Mouse (Mus musculus): ENCODE data around the gene Yju2. TPM values are rescaled to one million over a fixed set of nuclear protein-coding genes. Genes with fewer than 3 reads are reported as not detected.
A peak's percentile ranks its signal among the peaks of the same experiment; 100 is the strongest.

Yju2 gene
- polyA plus RNA-seq, 1 experiment from 2014 or later = 24.5 TPM

- H3K36me3 ChIP-seq (replicated peaks) = no peaks in the 10 kb centered on the region; the same call in 1 of the 2 replicates
- WGBS = 84% methylated on average over 14 of the region's 14 CpGs
Measured at GRCm38 (mm10) chr17:55963171-55963570, 4.3 kb downstream of the Yju2 start.

DNA sequence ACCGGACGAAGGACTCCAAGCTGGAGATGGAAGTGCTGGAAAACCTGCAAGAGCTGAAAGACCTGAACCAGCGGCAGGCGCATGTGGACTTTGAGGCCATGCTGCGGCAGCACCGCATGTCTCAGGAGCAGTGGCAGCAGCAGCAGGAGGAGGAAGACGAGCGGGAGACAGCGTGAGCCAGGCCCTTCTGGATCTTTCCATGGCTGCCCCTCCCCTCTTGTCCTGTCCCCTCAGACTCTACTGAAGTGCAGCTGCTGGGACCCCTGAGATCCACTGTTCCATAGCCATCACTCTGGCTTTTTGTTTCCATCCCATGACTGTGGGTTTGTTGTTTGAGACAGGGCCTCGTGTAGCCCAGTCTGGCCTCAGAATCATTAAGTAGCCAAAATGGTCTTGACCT is 5.6 kb downstream of the Yju2 start:
- no peak for ATAC-seq (replicated peaks)
- Histone ChIP-seq H3K36me3 (replicated peaks) (no peaks in the 10 kb centered on the region; the same call in 1 of the 2 replicates), H3K27ac (no peak overlapping the region), H3K9ac (no peak overlapping the region), H3K4me1 (peaks cover 28% of the 10 kb centered on the region), H3K4me2 (no peak overlapping the region), H3K9me3 (no peaks in the 10 kb centered on the region), H3K27me3 (replicated peaks) (no peaks in the 10 kb centered on the region), H3K4me3 (no peak overlapping the region)
- WGBS = 94% methylated on average over 10 of the region's 10 CpGs

More at GRCm38 (mm10) chr17:55963171-55963570, 4.3 kb downstream of the Yju2 start:
- no peak for ATAC-seq (replicated peaks)
- Histone ChIP-seq H3K4me1 (peaks cover 22% of the 10 kb centered on the region), H3K27ac (no peak overlapping the region), H3K9ac (no peak overlapping the region), H3K9me3 (no peaks in the 10 kb centered on the region), H3K27me3 (replicated peaks) (no peaks in the 10 kb centered on the region), H3K4me3 (no peak overlapping the region), H3K4me2 (no peak overlapping the region)

GRCm38 (mm10) chr17:55964996-55965395 is 6.1 kb downstream of the Yju2 start:
- H3K9ac ChIP-seq = no peak overlapping the region
- peaks cover 28% of the 10 kb centered on the region for H3K4me1 ChIP-seq
- no peak overlapping the region for H3K27ac ChIP-seq
- H3K36me3 ChIP-seq (replicated peaks) = no peaks in the 10 kb centered on the region; the same call in 1 of the 2 replicates
- no peaks in the 10 kb centered on the region for H3K9me3 ChIP-seq
- 86% methylated on average over 9 of the region's 9 CpGs for WGBS
- no peak for ATAC-seq (replicated peaks)
- no peaks in the 10 kb centered on the region for H3K27me3 ChIP-seq (replicated peaks)
- no peak overlapping the region for H3K4me2 ChIP-seq
- H3K4me3 ChIP-seq = no peak overlapping the region

- no peak overlapping the region for H3K27ac ChIP-seq
- H3K27me3 ChIP-seq (replicated peaks) = no peaks in the 10 kb centered on the region
- H3K36me3 ChIP-seq (replicated peaks) = no peaks in the 10 kb centered on the region; the same call in 1 of the 2 replicates
- no peak overlapping the region for H3K9ac ChIP-seq
- no peaks in the 10 kb centered on the region for H3K9me3 ChIP-seq
- H3K4me3 ChIP-seq = no peak overlapping the region
- no peak overlapping the region for H3K4me2 ChIP-seq
- no peak for ATAC-seq (replicated peaks)
- 93% methylated on average over 4 of the region's 4 CpGs for WGBS
- peaks cover 40% of the 10 kb centered on the region for H3K4me1 ChIP-seq
Measured at GRCm38 (mm10) chr17:55967186-55967585, 8.3 kb downstream of the Yju2 start.

DNA sequence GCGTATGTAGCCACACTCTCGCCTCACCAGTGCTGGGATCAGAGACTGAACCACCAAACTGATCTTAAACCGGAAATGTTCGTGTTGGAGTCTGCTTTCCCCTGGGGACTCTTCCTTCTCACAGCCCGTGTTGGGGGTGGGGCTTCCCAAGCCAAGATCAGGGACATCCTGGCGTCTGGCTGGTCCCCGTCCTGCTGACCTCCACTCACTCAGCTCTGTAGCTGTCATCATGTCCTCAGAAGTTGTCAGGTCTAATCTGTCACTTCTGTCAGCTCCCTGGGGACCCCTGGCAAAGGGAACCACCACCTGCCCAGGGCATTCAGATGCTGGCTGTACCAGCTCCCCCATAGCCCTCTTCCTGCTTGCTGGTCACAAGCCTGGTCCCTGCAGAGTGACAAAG is 9.3 kb downstream of the Yju2 start:
- H3K27me3 ChIP-seq (replicated peaks) = no peaks in the 10 kb centered on the region
- 43% methylated on average over 7 of the region's 7 CpGs for whole genome bisulfite sequencing
- peak overlapping the region; percentile 89 for H3K27ac ChIP-seq
- H3K36me3 ChIP-seq (replicated peaks) = no peaks in the 10 kb centered on the region; the same call in 1 of the 2 replicates
- no peak for ATAC-seq (replicated peaks)
- H3K9ac ChIP-seq = no peak overlapping the region
- no peak overlapping the region for H3K4me2 ChIP-seq
- H3K4me1 ChIP-seq = peaks cover 47% of the 10 kb centered on the region
- no peak overlapping the region for H3K4me3 ChIP-seq
- no peaks in the 10 kb centered on the region for H3K9me3 ChIP-seq

GRCm38 (mm10) chr17:55969560-55969959 is 10.7 kb downstream of the Yju2 start:
- Histone ChIP-seq H3K36me3 (replicated peaks) (peaks cover 2% of the 10 kb centered on the region; the same call in 1 of the 2 replicates), H3K4me3 (peak overlapping the region; percentile 76), H3K27ac (peak overlapping the region; percentile 89), H3K9me3 (no peaks in the 10 kb centered on the region), H3K9ac (peak overlapping the region; percentile 81; the same call in 1 of the 2 replicates), H3K27me3 (replicated peaks) (no peaks in the 10 kb centered on the region), H3K4me2 (peak overlapping the region; percentile 65), H3K4me1 (peaks cover 47% of the 10 kb centered on the region)
- ATAC-seq (replicated peaks) = peak; percentile 70
- WGBS = 11% methylated on average over 14 of the region's 14 CpGs

DNA sequence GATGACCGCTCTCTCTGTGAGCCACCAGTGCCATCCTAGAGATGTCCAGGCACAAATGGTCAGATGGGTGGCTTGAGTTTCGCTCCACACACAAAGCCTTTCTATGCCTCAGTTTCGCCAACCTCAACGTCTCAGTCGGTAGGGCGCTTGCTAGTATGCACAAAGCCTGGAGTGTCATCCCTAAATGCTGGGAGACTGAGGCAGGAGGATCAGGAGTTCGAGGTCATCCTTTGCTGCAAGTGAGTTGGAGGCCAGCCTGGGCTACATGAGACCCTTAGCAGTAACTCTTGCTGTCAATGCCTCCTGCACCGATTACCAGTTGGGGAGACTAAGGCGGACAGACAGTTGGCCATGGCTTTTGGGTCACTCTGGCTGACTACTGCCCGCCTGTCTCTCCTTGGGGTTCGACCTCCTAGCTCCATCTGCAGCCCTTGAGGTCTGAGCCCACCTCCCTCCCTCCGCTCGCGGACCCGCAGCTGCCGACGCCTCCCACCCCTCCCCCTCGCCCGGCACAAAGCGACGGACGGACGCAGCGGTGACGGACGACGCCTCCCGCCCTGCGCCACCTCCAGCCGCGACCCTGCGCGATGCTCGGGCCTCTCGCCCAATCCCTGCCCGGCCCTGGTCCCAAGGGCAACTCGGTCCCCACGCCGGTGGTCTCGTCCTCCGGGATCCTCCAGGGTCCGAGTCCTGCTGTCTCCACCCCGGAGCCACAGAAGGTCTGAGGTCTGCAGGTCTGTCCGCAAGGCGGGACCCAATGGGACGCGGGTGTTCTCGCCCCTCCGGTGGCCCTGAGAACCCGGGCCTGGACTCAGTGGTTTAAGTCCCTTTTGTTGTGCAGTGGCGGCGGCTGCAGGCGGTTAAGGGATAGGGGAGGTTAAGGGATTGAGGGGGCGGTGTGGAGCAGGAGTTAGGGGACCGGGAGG is 11.3 kb downstream of the Yju2 start, which contains the start of gene Shd:
Gene Shd, plus strand, starts transcription at position 502 of the 926 bp plus-strand sequence.
- 6% methylated on average over 55 of the region's 55 CpGs for WGBS
- Histone ChIP-seq H3K36me3 (replicated peaks) (peaks cover 5% of the 10 kb centered on the region; the same call in 1 of the 2 replicates), H3K9ac (peak within 1 kb of the TSS; percentile 81), H3K4me1 (peaks cover 47% of the 10 kb centered on the region), H3K4me3 (peak within 1 kb of the TSS; percentile 76), H3K4me2 (peak within 1 kb of the TSS; percentile 65), H3K27me3 (replicated peaks) (no peaks in the 10 kb centered on the region), H3K27ac (peak within 1 kb of the TSS; percentile 89), H3K9me3 (no peaks in the 10 kb centered on the region)
- peak; percentile 61 for ATAC-seq (replicated peaks)

GRCm38 (mm10) chr17:55971453-55971852 is 12.6 kb downstream of the Yju2 start:
- Histone ChIP-seq H3K27ac (peak overlapping the region; percentile 89; the same call in 1 of the 2 replicates), H3K27me3 (replicated peaks) (no peaks in the 10 kb centered on the region), H3K9me3 (no peaks in the 10 kb centered on the region), H3K4me1 (peaks cover 53% of the 10 kb centered on the region), H3K9ac (peak overlapping the region; percentile 81), H3K4me2 (peak overlapping the region; percentile 65), H3K4me3 (peak overlapping the region; percentile 76), H3K36me3 (replicated peaks) (peaks cover 5% of the 10 kb centered on the region; the same call in 1 of the 2 replicates)
- WGBS = 19% methylated on average over 22 of the region's 22 CpGs
- ATAC-seq (replicated peaks) = no peak

- H3K4me1 ChIP-seq = peaks cover 27% of the 10 kb centered on the region
- peaks cover 5% of the 10 kb centered on the region; the same call in 1 of the 2 replicates for H3K36me3 ChIP-seq (replicated peaks)
- no peak overlapping the region; the same call in 1 of the 2 replicates for H3K4me2 ChIP-seq
- no peak overlapping the region for H3K4me3 ChIP-seq
- peak overlapping the region; percentile 68 for H3K27ac ChIP-seq
- ATAC-seq (replicated peaks) = peak; percentile 73
- WGBS = 18% methylated on average over 13 of the region's 13 CpGs
- H3K9ac ChIP-seq = no peak overlapping the region
- no peaks in the 10 kb centered on the region for H3K9me3 ChIP-seq
- no peaks in the 10 kb centered on the region for H3K27me3 ChIP-seq (replicated peaks)
Measured at GRCm38 (mm10) chr17:55976255-55976862, 17.5 kb downstream of the Yju2 start.

DNA sequence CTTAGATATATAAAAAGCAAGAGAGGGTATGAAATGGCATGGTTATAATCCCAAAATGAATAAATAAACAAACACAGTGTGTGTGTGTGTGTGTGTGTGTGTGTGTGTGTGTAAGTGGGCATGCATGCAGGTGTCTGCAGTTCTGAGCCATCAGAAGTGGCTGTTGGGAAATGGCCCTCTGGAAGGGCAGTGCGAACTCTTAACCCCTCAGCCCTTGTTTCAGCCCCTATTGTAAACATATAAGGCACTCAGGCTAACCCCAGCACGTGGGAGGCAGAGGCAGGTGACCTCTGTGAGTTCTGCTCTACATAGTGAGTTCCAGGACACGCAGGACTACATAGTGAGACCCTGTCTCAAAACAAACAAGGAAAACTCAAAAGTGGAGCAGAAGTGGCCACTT is 18.4 kb downstream of the Yju2 start:
- H3K9ac ChIP-seq = no peak overlapping the region
- no peaks in the 10 kb centered on the region for H3K27me3 ChIP-seq (replicated peaks)
- no peaks in the 10 kb centered on the region for H3K9me3 ChIP-seq
- no peak overlapping the region for H3K4me2 ChIP-seq
- peak overlapping the region; percentile 68; the same call in 1 of the 2 replicates for H3K27ac ChIP-seq
- ATAC-seq (replicated peaks) = 0 out of 2 replicates have a peak, but pooled peaks have one; percentile 0
- no peak overlapping the region for H3K4me3 ChIP-seq
- WGBS = 64% methylated on average over 3 of the region's 3 CpGs
- H3K4me1 ChIP-seq = peaks cover 18% of the 10 kb centered on the region
- H3K36me3 ChIP-seq (replicated peaks) = peaks cover 5% of the 10 kb centered on the region; the same call in 1 of the 2 replicates

DNA sequence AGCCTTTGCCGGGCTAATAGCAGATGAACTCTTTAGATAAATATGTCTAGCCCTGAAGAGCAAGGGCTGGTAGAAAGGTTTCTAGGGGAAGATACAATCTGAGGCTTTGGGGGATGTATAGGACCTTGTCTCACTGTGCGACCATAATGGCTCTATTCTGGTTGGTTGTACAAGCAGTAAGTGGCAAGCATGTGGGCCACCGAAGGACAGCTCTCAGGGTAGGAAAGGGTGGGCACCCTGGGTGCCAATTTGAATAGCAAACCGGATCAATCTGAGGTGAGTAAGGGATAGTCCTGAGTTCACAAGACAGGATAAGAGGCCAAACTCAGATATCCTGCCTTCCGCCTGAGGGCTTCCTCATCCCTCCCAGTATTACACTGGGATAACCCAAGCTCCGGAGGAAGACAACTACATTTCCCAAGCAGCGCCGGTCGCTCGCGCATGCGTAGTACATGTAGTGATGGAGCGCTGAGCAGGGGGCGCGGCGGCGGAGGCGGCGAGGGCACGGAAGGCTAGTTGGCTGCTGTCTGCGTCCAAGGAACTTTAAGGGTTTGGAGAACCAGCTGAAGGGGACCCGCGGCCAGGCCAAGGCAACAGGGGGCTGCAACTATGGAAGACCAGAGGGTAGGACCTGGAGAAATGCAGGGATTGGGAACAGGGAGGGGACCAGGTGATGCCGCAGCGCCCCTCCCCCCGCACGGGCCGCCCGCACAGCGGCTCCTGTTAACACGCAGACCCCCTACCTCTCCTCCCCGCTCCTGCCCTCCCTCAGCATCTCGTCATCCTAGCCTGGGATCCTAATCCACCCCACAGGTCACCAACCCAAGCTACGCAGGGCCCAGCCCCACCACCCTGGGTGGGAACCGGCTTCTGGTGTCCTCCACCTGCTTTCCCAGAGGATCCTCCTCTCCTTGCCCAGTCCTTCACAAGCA is 27.4 kb downstream of the Yju2 start, which contains the start of gene Fsd1:
Gene Fsd1, plus strand, starts transcription at position 480 of the 932 bp plus-strand sequence.
- peak within 1 kb of the TSS; percentile 91 for H3K4me3 ChIP-seq
- peaks cover 5% of the 10 kb centered on the region; the same call in 1 of the 2 replicates for H3K36me3 ChIP-seq (replicated peaks)
- ATAC-seq (replicated peaks) = peak; percentile 87
- WGBS = 9% methylated on average over 34 of the region's 35 CpGs
- H3K4me2 ChIP-seq = peak within 1 kb of the TSS; percentile 86
- H3K9ac ChIP-seq = peak within 1 kb of the TSS; percentile 89
- peak within 1 kb of the TSS; percentile 81 for H3K27ac ChIP-seq
- no peaks in the 10 kb centered on the region for H3K9me3 ChIP-seq
- peaks cover 16% of the 10 kb centered on the region for H3K4me1 ChIP-seq
- no peaks in the 10 kb centered on the region for H3K27me3 ChIP-seq (replicated peaks)
